Mouse (Mus musculus) lung, embryonic 15.5 days (tissue): Measurements from ENCODE around the gene Itgav. TPM values are rescaled to one million over a fixed set of nuclear protein-coding genes. Genes with fewer than 3 reads are reported as not detected.

Experiments used
- ATAC-seq: fragments of 200-750 bp; cut with Nextera tagmentation; 2 replicates; pipeline ENCODE4 v1.8.0; 2017; ENCODE audit warnings: moderate number of reproducible peaks, borderline replicate concordance; ENCODE audit not compliant: low FRiP score, low TSS enrichment; ENCODE audit errors: extremely low read depth
- H3K27ac ChIP-seq: fragments of 300-500 bp; sonication (generic); 2 replicates; pipeline ENCODE4 v1.5.1; 2015; ENCODE audit warnings: moderate library complexity, mild to moderate bottlenecking, inconsistent platforms
- H3K27me3 ChIP-seq: fragments of 300-500 bp; sonication (generic); 2 replicates; pipeline ENCODE4 v1.6.1; 2015; ENCODE audit warnings: inconsistent platforms
- H3K36me3 ChIP-seq: fragments of 300-500 bp; sonication (generic); 2 replicates; pipeline ENCODE4 v1.6.1; 2015; ENCODE audit warnings: inconsistent platforms
- H3K4me1 ChIP-seq: fragments of 300-500 bp; sonication (generic); 2 replicates; pipeline ENCODE4 v1.6.1; 2015; ENCODE audit warnings: inconsistent platforms
- H3K4me2 ChIP-seq: fragments of 300-500 bp; sonication (generic); 2 replicates; pipeline ENCODE4 v1.6.1; 2015; ENCODE audit warnings: inconsistent platforms, mild to moderate bottlenecking, moderate library complexity
- H3K4me3 ChIP-seq: fragments of 300-500 bp; sonication (generic); 2 replicates; pipeline ENCODE4 v1.5.1; 2015; ENCODE audit warnings: mild to moderate bottlenecking, inconsistent platforms
- H3K9ac ChIP-seq: fragments of 300-500 bp; sonication (generic); 2 replicates; pipeline ENCODE4 v1.6.1; 2015; ENCODE audit warnings: inconsistent platforms
- H3K9me3 ChIP-seq: fragments of 300-500 bp; sonication (generic); 2 replicates; pipeline ENCODE4 v1.6.1; 2016; ENCODE audit warnings: inconsistent platforms
- WGBS: fragments of 180-500 bp; shearing (Covaris S2); methylation state at CpG from one replicate; pipeline ENCODE4 v1.1.7; 2015; 5-methylcytosine and 5-hydroxymethylcytosine counted together
- polyA plus RNA-seq: library from polyadenylated mRNA; unstranded; fragments of >200 nt; fragmentation: Nextera tagmentation; extraction: Ambion mirVana; gene quantifications from 2 replicates; pipeline ENCODE4 v1.2.1, GENCODE M21; 2015

Itgav gene
- polyA plus RNA-seq, 1 experiment from 2014 or later, result 64.8 TPM

GRCm38 (mm10) chr2:83792102-83792501 is 67.9 kb downstream of the Itgav start:
- Histone ChIP-seq H3K4me2 (no peak overlapping the region), H3K4me1 (no peaks in the 10 kb centered on the region), H3K36me3 (peaks cover 38% of the 10 kb centered on the region), H3K27ac (no peak overlapping the region), H3K9ac (no peak overlapping the region), H3K9me3 (no peaks in the 10 kb centered on the region), H3K4me3 (no peak overlapping the region), H3K27me3 (no peaks in the 10 kb centered on the region)
- WGBS, result 90% methylated on average over 4 of the region's 4 CpGs
- no peak for ATAC-seq

- H3K4me2 ChIP-seq, result no peak overlapping the region
- no peak overlapping the region for H3K27ac ChIP-seq
- H3K27me3 ChIP-seq, result no peaks in the 10 kb centered on the region
- no peak for ATAC-seq
- H3K36me3 ChIP-seq, result peaks cover 63% of the 10 kb centered on the region
- 71% methylated on average over 4 of the region's 4 CpGs for WGBS
- H3K9ac ChIP-seq, result no peak overlapping the region
- no peaks in the 10 kb centered on the region for H3K9me3 ChIP-seq
- no peaks in the 10 kb centered on the region for H3K4me1 ChIP-seq
- H3K4me3 ChIP-seq, result no peak overlapping the region
Measured at GRCm38 (mm10) chr2:83795766-83796165, 71.6 kb downstream of the Itgav start.

- Histone ChIP-seq H3K4me1 (no peaks in the 10 kb centered on the region), H3K9ac (no peak overlapping the region), H3K4me3 (no peak overlapping the region), H3K4me2 (no peak overlapping the region), H3K27ac (no peak overlapping the region), H3K9me3 (no peaks in the 10 kb centered on the region), H3K27me3 (no peaks in the 10 kb centered on the region), H3K36me3 (peaks cover 58% of the 10 kb centered on the region)
- ATAC-seq, result no peak
- 68% methylated on average over 9 of the region's 9 CpGs for WGBS
Measured at GRCm38 (mm10) chr2:83797902-83798497, 73.8 kb downstream of the Itgav start.

- peak within 1 kb of the TSS; percentile 55 for H3K9ac ChIP-seq
- H3K27ac ChIP-seq, result no peak within 1 kb of the TSS
- peak; percentile 91; the same call in 1 of the 2 replicates for ATAC-seq
Measured at GRCm38 (mm10) chr2:83812483-83813272, 88.5 kb downstream of the Itgav start, which contains the start of gene Fam171b. Gene Fam171b (plus strand): TSS chr2:83812636.

GRCm38 (mm10) chr2:83813273-83813892 is 89.2 kb downstream of the Itgav start:
- peak overlapping the region; percentile 56 for H3K4me3 ChIP-seq
- no peak for ATAC-seq
- no peak overlapping the region for H3K9ac ChIP-seq
- H3K27ac ChIP-seq, result no peak overlapping the region
- H3K9me3 ChIP-seq, result no peaks in the 10 kb centered on the region
- H3K4me2 ChIP-seq, result peak overlapping the region; percentile 95
- WGBS, result 14% methylated on average over 10 of the region's 10 CpGs
- no peaks in the 10 kb centered on the region for H3K36me3 ChIP-seq
- peaks cover 3% of the 10 kb centered on the region for H3K4me1 ChIP-seq
- peaks cover 38% of the 10 kb centered on the region for H3K27me3 ChIP-seq

More at GRCm38 (mm10) chr2:83812483-83813272, 88.5 kb downstream of the Itgav start, which contains the start of gene Fam171b:
- peak within 1 kb of the TSS; percentile 95 for H3K4me2 ChIP-seq
- H3K9me3 ChIP-seq, result no peaks in the 10 kb centered on the region
- H3K4me1 ChIP-seq, result peaks cover 3% of the 10 kb centered on the region
- H3K36me3 ChIP-seq, result no peaks in the 10 kb centered on the region
- peaks cover 38% of the 10 kb centered on the region for H3K27me3 ChIP-seq
- H3K4me3 ChIP-seq, result peak within 1 kb of the TSS; percentile 56
- WGBS, result 4% methylated on average over 63 of the region's 63 CpGs

GRCm38 (mm10) chr2:83814009-83814408 is 89.8 kb downstream of the Itgav start:
- Histone ChIP-seq H3K27ac (no peak overlapping the region), H3K4me2 (no peak overlapping the region)

GRCm38 (mm10) chr2:83816147-83816546 is 92.0 kb downstream of the Itgav start:
- WGBS, result 64% methylated on average over 6 of the region's 6 CpGs
- peaks cover 32% of the 10 kb centered on the region for H3K27me3 ChIP-seq
- no peaks in the 10 kb centered on the region for H3K36me3 ChIP-seq
- ATAC-seq, result no peak
- no peak overlapping the region for H3K27ac ChIP-seq
- no peak overlapping the region for H3K4me3 ChIP-seq
- peaks cover 3% of the 10 kb centered on the region for H3K4me1 ChIP-seq
- H3K4me2 ChIP-seq, result no peak overlapping the region
- no peak overlapping the region for H3K9ac ChIP-seq
- no peaks in the 10 kb centered on the region for H3K9me3 ChIP-seq

More at GRCm38 (mm10) chr2:83814009-83814408, 89.8 kb downstream of the Itgav start:
- Histone ChIP-seq H3K27me3 (peaks cover 38% of the 10 kb centered on the region), H3K4me3 (no peak overlapping the region), H3K36me3 (no peaks in the 10 kb centered on the region), H3K9ac (no peak overlapping the region), H3K4me1 (peaks cover 3% of the 10 kb centered on the region), H3K9me3 (no peaks in the 10 kb centered on the region)
- no peak for ATAC-seq
- WGBS, result 46% methylated on average over 6 of the region's 6 CpGs

GRCm38 (mm10) chr2:83825161-83825560 is 101.0 kb downstream of the Itgav start:
- Histone ChIP-seq H3K9me3 (no peaks in the 10 kb centered on the region), H3K27me3 (no peaks in the 10 kb centered on the region), H3K4me1 (no peaks in the 10 kb centered on the region), H3K4me2 (no peak overlapping the region), H3K36me3 (no peaks in the 10 kb centered on the region), H3K4me3 (no peak overlapping the region), H3K9ac (no peak overlapping the region), H3K27ac (no peak overlapping the region)
- ATAC-seq, result no peak
- WGBS, result 64% methylated on average over 5 of the region's 5 CpGs

GRCm38 (mm10) chr2:83828895-83829539 is 104.8 kb downstream of the Itgav start:
- 79% methylated on average over 3 of the region's 3 CpGs for WGBS
- Histone ChIP-seq H3K9ac (no peak overlapping the region), H3K36me3 (no peaks in the 10 kb centered on the region), H3K4me3 (no peak overlapping the region), H3K4me1 (no peaks in the 10 kb centered on the region), H3K9me3 (no peaks in the 10 kb centered on the region), H3K4me2 (no peak overlapping the region), H3K27me3 (no peaks in the 10 kb centered on the region), H3K27ac (no peak overlapping the region)
- no peak for ATAC-seq

GRCm38 (mm10) chr2:83832903-83833302 is 108.7 kb downstream of the Itgav start:
- H3K36me3 ChIP-seq, result no peaks in the 10 kb centered on the region
- no peaks in the 10 kb centered on the region for H3K27me3 ChIP-seq
- H3K4me2 ChIP-seq, result no peak overlapping the region
- H3K9me3 ChIP-seq, result no peaks in the 10 kb centered on the region
- H3K27ac ChIP-seq, result no peak overlapping the region
- 76% methylated on average over 4 of the region's 4 CpGs for WGBS
- ATAC-seq, result no peak
- H3K4me3 ChIP-seq, result no peak overlapping the region
- no peaks in the 10 kb centered on the region for H3K4me1 ChIP-seq
- H3K9ac ChIP-seq, result no peak overlapping the region

- no peaks in the 10 kb centered on the region for H3K9me3 ChIP-seq
Measured at GRCm38 (mm10) chr2:83835313-83836070, 111.3 kb downstream of the Itgav start.

More at GRCm38 (mm10) chr2:83835313-83836070, 111.3 kb downstream of the Itgav start:
- H3K27me3 ChIP-seq, result no peaks in the 10 kb centered on the region
- no peak overlapping the region for H3K27ac ChIP-seq
- H3K4me3 ChIP-seq, result no peak overlapping the region
- H3K4me1 ChIP-seq, result no peaks in the 10 kb centered on the region
- no peaks in the 10 kb centered on the region for H3K36me3 ChIP-seq
- 79% methylated on average over 10 of the region's 10 CpGs for WGBS
- H3K9ac ChIP-seq, result no peak overlapping the region
- no peak overlapping the region for H3K4me2 ChIP-seq
- ATAC-seq, result no peak
